Mouse (Mus musculus) neural tube, postnatal 0 days (tissue): Measurements from ENCODE around the gene Oaf. TPM values are rescaled to one million over a fixed set of nuclear protein-coding genes. Genes with fewer than 3 reads are reported as not detected.

Experiments
- polyA plus RNA-seq: library from polyadenylated mRNA; unstranded; fragments of >200 nt; fragmentation: Nextera tagmentation; extraction: Ambion mirVana; gene quantifications from 2 replicates; pipeline ENCODE4 v1.2.1, GENCODE M21; 2015

Oaf gene
- polyA plus RNA-seq, result 10.3 and 10.9 TPM in 2 replicates

GRCm38 (mm10) chr9:43239712-43240593, at the start of gene Oaf:
TSS of gene Oaf (minus strand) at chr9:43239911.

GRCm38 (mm10) chr9:43210190-43210682, 29.5 kb downstream of the Oaf start, which contains the start of gene Pou2f3:
TSS of gene Pou2f3 (minus strand) at chr9:43210369.

Other genes with a start within 250 kb of the Oaf start
- gene Arhgef12, start 132.7 kb downstream of the Oaf start, polyA plus RNA-seq, result 16.1 and 16.7 TPM in 2 replicates
- gene Tmem136, start 123.3 kb downstream of the Oaf start, polyA plus RNA-seq, result 7.5 and 8.6 TPM in 2 replicates
- gene Pou2f3, start 29.5 kb downstream of the Oaf start, polyA plus RNA-seq, result 0.05 TPM in 1 of 2 replicates, not detected in the other
- 0.28 and 0.34 TPM in 2 replicates for gene Trim29, start 70.9 kb upstream of the Oaf start, polyA plus RNA-seq